In genomic region chr17:46203078-46203477, GRCm38 (mm10) we compare ENCODE assay signal across 8 mouse cellular contexts. TPM values are rescaled to one million over a fixed set of nuclear protein-coding genes. Genes with fewer than 3 reads are reported as not detected.
DNase-seq lines count a peak whose midpoint lies in the region; ATAC-seq and TF ChIP-seq lines count a peak whose summit lies in the region.

No protein-coding gene starts in this region.

- peaks cover 33% of the 10 kb centered on the region for H3K4me1 ChIP-seq in midbrain, embryonic 10.5 days

- ATAC-seq in granulocyte monocyte progenitor cell, adult 5-6 weeks (replicated peaks; ENCODE audit: poor library complexity, severe bottlenecking): peak; percentile 11; the same call in 1 of the 2 replicates

- DNase-seq in retina, postnatal 7 days (ENCODE audit: low read depth, low spot score): peak; percentile 2
- no peak for DNase-seq in retina, postnatal 1 day
- peak; percentile 23 for DNase-seq in c-Kit-positive CD71-positive TER-119-positive erythroid progenitor cells, embryonic 14.5 days (ENCODE audit: low spot score)
- DNase-seq in left cerebral cortex, adult 2 months (ENCODE audit: extremely low spot score in 1 of 2, low spot score in 2 of 2): peak in 1 of 2 experiments; percentile 45
- no peak for DNase-seq in midbrain, embryonic 10.5 days (ENCODE audit: low spot score)
- DNase-seq in natural killer cell, adult 2 months (ENCODE audit: low spot score in 2 of 2): no peak
- no peak for DNase-seq in T-cell, adult 2 months (ENCODE audit: low spot score)

- H3K4me3 ChIP-seq in left cerebral cortex, adult 2 months: peak overlapping the region; percentile 74
- H3K4me3 ChIP-seq in midbrain, embryonic 10.5 days: peak overlapping the region; percentile 92

- TF ChIP-seq CTCF in left cerebral cortex, adult 2 months (IDR thresholded peaks at IDR 0.05): no peak

- intact Hi-C loops in left cerebral cortex, adult 2 months (cut with DNase I): loop anchor here (5.0 kb wide), 2 partner anchors 44 to 189 kb away; partner anchors contain the start of genes Polr1c and Yipf3

- no peaks in the 10 kb centered on the region for H3K27me3 ChIP-seq in midbrain, embryonic 10.5 days (ENCODE audit: low read depth, poor library complexity, severe bottlenecking)

- H3K27ac ChIP-seq in left cerebral cortex, adult 2 months: peak overlapping the region; percentile 82
- peak overlapping the region; percentile 87 for H3K27ac ChIP-seq in midbrain, embryonic 10.5 days (replicated peaks)

- H3K9me3 ChIP-seq in midbrain, embryonic 10.5 days (replicated peaks): no peaks in the 10 kb centered on the region

- peaks cover 60% of the 10 kb centered on the region for H3K36me3 ChIP-seq in midbrain, embryonic 10.5 days

- WGBS in midbrain, embryonic 10.5 days: under 1% methylated on average over 20 of the region's 20 CpGs

RNA-seq across cellular contexts. Expression of gene Xpo5, which starts 0.5 kb away (rescaled TPM):
- total RNA-seq in granulocyte monocyte progenitor cell, adult 5-6 weeks (2014; fragmentation: Nextera tagmentation): 64.5 and 70.0 TPM in 2 replicates
- total RNA-seq in granulocyte monocyte progenitor cell, adult 5-6 weeks (2017): 58.1 and 67.1 TPM in 2 replicates
- 10 to 100 TPM; 42.1 to 43.3 TPM for total RNA-seq in left cerebral cortex, adult 2 months (2021)
- 67.1 and 70.7 TPM in 2 replicates for polyA plus RNA-seq in midbrain, embryonic 10.5 days (2016; fragmentation: Nextera tagmentation; extraction: Ambion mirVana)

RNA-seq across cellular contexts. Expression of gene Polh, which starts 0.6 kb away (rescaled TPM):
- total RNA-seq in granulocyte monocyte progenitor cell, adult 5-6 weeks (2014; fragmentation: Nextera tagmentation): 15.3 and 18.2 TPM in 2 replicates
- 26.0 and 26.7 TPM in 2 replicates for total RNA-seq in granulocyte monocyte progenitor cell, adult 5-6 weeks (2017)
- total RNA-seq in left cerebral cortex, adult 2 months (2021): 1 to 10 TPM; 6.3 to 6.7 TPM
- polyA plus RNA-seq in midbrain, embryonic 10.5 days (2016; fragmentation: Nextera tagmentation; extraction: Ambion mirVana): 12.6 and 13.6 TPM in 2 replicates

RNA-seq across cellular contexts. Expression of gene Gtpbp2, which starts 42.2 kb away (rescaled TPM):
- 46.6 and 49.2 TPM in 2 replicates for total RNA-seq in granulocyte monocyte progenitor cell, adult 5-6 weeks (2014; fragmentation: Nextera tagmentation)
- 28.7 and 58.6 TPM in 2 replicates for total RNA-seq in granulocyte monocyte progenitor cell, adult 5-6 weeks (2017)
- total RNA-seq in left cerebral cortex, adult 2 months (2021): 100 to 1,000 TPM; 134 to 140 TPM
- 28.2 and 31.0 TPM in 2 replicates for polyA plus RNA-seq in midbrain, embryonic 10.5 days (2016; fragmentation: Nextera tagmentation; extraction: Ambion mirVana)

RNA-seq across cellular contexts. Expression of gene Polr1c, which starts 44.8 kb away (rescaled TPM):
- 86.8 and 97.0 TPM in 2 replicates for total RNA-seq in granulocyte monocyte progenitor cell, adult 5-6 weeks (2014; fragmentation: Nextera tagmentation)
- 40.4 and 65.2 TPM in 2 replicates for total RNA-seq in granulocyte monocyte progenitor cell, adult 5-6 weeks (2017)
- 10 to 100 TPM; 38.1 to 40.4 TPM for total RNA-seq in left cerebral cortex, adult 2 months (2021)
- polyA plus RNA-seq in midbrain, embryonic 10.5 days (2016; fragmentation: Nextera tagmentation; extraction: Ambion mirVana): 131 and 138 TPM in 2 replicates

RNA-seq across cellular contexts. Expression of gene Yipf3, which starts 44.8 kb away (rescaled TPM):
- 62.8 and 72.2 TPM in 2 replicates for total RNA-seq in granulocyte monocyte progenitor cell, adult 5-6 weeks (2014; fragmentation: Nextera tagmentation)
- total RNA-seq in granulocyte monocyte progenitor cell, adult 5-6 weeks (2017): 40.9 and 60.4 TPM in 2 replicates
- total RNA-seq in left cerebral cortex, adult 2 months (2021): 10 to 100 TPM; 85.5 to 87.6 TPM
- 71.5 and 75.0 TPM in 2 replicates for polyA plus RNA-seq in midbrain, embryonic 10.5 days (2016; fragmentation: Nextera tagmentation; extraction: Ambion mirVana)

Comparison
In these comparisons a context has a peak if more than half of its experiments do, and no peak if none do; other contexts are left out.
1. DNase-seq: peak in retina, postnatal 7 days (single experiment) and c-Kit-positive CD71-positive TER-119-positive erythroid progenitor cells, embryonic 14.5 days (single experiment); none in retina, postnatal 1 day (single experiment), midbrain, embryonic 10.5 days (single experiment), natural killer cell, adult 2 months (0 of 2) and T-cell, adult 2 months (single experiment).